Mouse (Mus musculus) intestine, embryonic 14.5 days (tissue): ENCODE measurements at regions not wholly inside any gene's neighbourhood (a gene's known extent, or its start where the extent isn't known, plus 50 kb on each side); places are given as distances from the start of the nearest gene placed in this dataset.
A peak's percentile ranks its signal among the peaks of the same experiment; 100 is the strongest.

Experiments used
- ATAC-seq: fragments of 200-750 bp; cut with Nextera tagmentation; replicated peaks from 2 replicates; pipeline ENCODE4 v1.8.0; 2017; ENCODE audit warnings: low read depth, moderate number of reproducible peaks, moderate TSS enrichment, moderate library complexity; ENCODE audit not compliant: low FRiP score, low TSS enrichment
- DNase-seq: peaks from one replicate; pipeline ENCODE4 v3.0.0-alpha.2; 2018; ENCODE audit warnings: low spot score
- H3K27ac ChIP-seq: fragments of 300-500 bp; sonication (generic); 2 replicates; pipeline ENCODE4 v1.5.1; 2014; ENCODE audit warnings: low read depth, mild to moderate bottlenecking, control low read depth
- H3K27me3 ChIP-seq: fragments of 300-500 bp; sonication (generic); replicated peaks from 2 replicates; pipeline ENCODE4 v1.6.1; 2014; ENCODE audit warnings: low read length, control low read depth; ENCODE audit not compliant: control insufficient read depth, insufficient read depth
- H3K36me3 ChIP-seq: fragments of 300-500 bp; sonication (generic); 2 replicates; pipeline ENCODE4 v1.6.1; 2014; ENCODE audit warnings: low read length, control low read depth; ENCODE audit not compliant: control insufficient read depth, insufficient read depth
- H3K4me1 ChIP-seq: fragments of 300-500 bp; sonication (generic); replicated peaks from 2 replicates; pipeline ENCODE4 v1.6.1; 2014; ENCODE audit warnings: low read length, control low read depth, mixed read lengths; ENCODE audit not compliant: control insufficient read depth, insufficient read depth
- H3K4me2 ChIP-seq: fragments of 300-500 bp; sonication (generic); 2 replicates; pipeline ENCODE4 v1.6.1; 2014; ENCODE audit warnings: low read length
- H3K4me3 ChIP-seq: fragments of 300-500 bp; sonication (generic); 2 replicates; pipeline ENCODE4 v1.5.1; 2014; ENCODE audit warnings: low read depth, low read length, control low read depth, mixed read lengths
- H3K9ac ChIP-seq: fragments of 300-500 bp; sonication (generic); 2 replicates; pipeline ENCODE4 v1.6.1; 2014; ENCODE audit warnings: mild to moderate bottlenecking, low read length
- H3K9me3 ChIP-seq: fragments of 300-500 bp; sonication (generic); 2 replicates; pipeline ENCODE4 v1.6.1; 2016; ENCODE audit warnings: low read length, control low read depth; ENCODE audit not compliant: control insufficient read depth
- WGBS: fragments of 180-500 bp; shearing (Covaris S2); extraction: QIAGEN DNeasy Blood & Tissue Kit; methylation state at CpG from one replicate; pipeline ENCODE4 v1.1.7; 2014; 5-methylcytosine and 5-hydroxymethylcytosine counted together

DNA sequence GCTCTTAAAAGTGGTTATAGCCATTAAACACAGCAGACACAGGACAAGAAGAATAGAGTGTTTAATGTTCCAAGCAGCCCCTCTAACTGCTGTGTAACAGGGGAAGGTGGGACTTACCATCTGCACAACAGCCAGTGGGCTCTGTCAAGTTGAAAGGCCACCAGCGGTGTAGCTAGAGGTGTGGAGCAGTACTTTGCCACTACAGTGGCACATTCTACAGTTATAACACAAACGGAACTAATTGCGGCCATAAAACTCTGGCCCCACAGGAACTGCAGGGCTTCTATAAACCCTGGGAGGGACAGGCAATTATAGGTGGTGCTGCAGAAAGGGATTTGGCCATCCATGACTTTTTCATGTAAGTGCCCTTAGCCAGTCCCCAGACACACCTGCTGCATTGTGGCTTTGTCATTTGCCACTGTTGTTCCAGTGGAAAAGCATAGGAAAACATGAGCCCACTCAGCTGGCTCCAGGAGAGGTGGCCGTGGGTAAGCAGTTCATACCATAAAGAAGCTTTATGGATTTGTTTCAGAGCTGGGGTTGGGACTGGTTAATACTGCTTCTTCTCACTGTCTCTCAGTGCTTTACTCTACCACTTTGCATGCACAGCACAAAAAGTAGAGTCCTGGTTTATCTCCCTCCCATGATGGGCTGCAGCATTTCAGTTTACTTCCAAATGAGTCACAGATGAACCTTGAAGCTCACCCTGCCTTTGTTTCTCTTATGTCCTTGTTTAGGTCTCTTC, 199.8 kb upstream of the Ankrd50 start:
- Histone ChIP-seq H3K9me3 (no peaks in the 10 kb centered on the region), H3K4me1 (no peaks in the 10 kb centered on the region), H3K27me3 (no peaks in the 10 kb centered on the region), H3K9ac (no peak overlapping the region), H3K36me3 (no peaks in the 10 kb centered on the region), H3K27ac (no peak overlapping the region), H3K4me3 (no peak overlapping the region), H3K4me2 (no peak overlapping the region)
- DNase-seq (no peak), ATAC-seq (no peak)
- 34% methylated on average over 4 of the region's 4 CpGs for WGBS

DNA sequence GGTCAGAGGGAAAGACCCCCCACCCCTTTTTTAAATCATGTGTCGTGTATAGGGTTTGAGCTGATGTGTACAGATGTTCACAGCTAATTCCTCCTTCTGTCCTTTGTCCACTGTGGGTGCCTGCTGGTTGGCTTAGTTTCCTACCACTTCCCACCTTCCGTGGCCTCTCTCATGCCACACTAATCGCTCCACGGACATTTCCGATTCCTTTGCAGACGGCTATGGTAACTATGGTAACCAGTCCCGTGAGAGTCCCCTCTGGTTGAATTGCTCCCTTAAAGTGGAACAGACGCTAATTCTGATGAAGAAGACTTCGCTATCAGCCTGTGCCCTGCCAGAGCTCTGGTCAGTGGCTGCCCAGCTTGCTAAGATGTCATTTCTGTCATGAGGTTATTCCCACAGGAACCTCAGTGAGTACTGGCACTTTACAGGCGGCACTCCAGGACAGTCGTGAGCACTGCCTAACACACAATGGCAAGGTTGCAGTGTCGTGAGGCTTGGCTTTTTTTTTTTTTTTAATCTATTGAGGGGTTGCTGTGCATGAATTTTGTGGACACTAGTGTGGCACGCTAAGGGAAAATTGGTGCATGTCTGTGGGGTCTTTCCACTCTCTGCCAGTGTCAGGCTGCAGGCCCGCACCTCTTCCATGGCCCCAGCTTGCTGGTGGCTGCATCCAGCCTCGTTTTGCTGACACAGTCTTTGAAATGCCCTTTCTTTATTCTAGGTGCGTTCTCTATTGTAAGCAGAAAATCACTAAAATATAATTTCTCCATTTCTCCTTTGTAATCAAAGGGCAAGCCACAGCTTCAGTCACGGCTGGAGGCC, 179.2 kb upstream of the Ankrd50 start:
- no peak overlapping the region for H3K4me2 ChIP-seq
- WGBS: 65% methylated on average over 17 of the region's 17 CpGs
- DNase-seq: no peak

DNA sequence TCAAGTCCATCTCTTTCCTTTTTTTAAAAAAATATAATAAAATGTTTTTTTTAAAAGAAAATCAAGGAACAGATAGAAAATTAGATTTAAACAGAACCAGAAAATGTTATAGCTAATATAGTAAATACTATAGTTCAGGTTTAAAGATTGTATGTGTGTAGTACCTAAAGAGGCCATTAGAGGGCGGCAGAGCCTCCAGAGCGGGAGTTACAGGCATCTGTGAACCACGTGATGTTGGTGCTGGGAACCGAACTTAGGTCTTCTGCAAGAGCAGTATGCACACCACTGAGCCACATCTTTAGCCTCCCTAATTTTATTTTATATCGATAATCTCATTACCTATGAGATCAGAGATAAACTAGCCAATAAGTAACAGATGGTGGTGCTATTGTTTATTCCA, 178.4 kb upstream of the Ankrd50 start:
- no peaks in the 10 kb centered on the region for H3K27me3 ChIP-seq
- no peak overlapping the region for H3K27ac ChIP-seq
- no peak overlapping the region for H3K9ac ChIP-seq
- WGBS: 67% methylated on average over 5 of the region's 5 CpGs
- no peaks in the 10 kb centered on the region; the same call in 1 of the 2 replicates for H3K4me1 ChIP-seq
- H3K4me3 ChIP-seq: no peak overlapping the region
- no peak overlapping the region for H3K4me2 ChIP-seq
- ATAC-seq: no peak
- no peaks in the 10 kb centered on the region for H3K36me3 ChIP-seq
- no peak for DNase-seq
- no peaks in the 10 kb centered on the region for H3K9me3 ChIP-seq

More for the DNA sequence above, 179.2 kb upstream of the Ankrd50 start:
- no peak for ATAC-seq
- H3K36me3 ChIP-seq: no peaks in the 10 kb centered on the region
- no peak overlapping the region for H3K27ac ChIP-seq
- no peaks in the 10 kb centered on the region for H3K9me3 ChIP-seq
- no peaks in the 10 kb centered on the region for H3K27me3 ChIP-seq
- no peak overlapping the region for H3K4me3 ChIP-seq
- H3K9ac ChIP-seq: no peak overlapping the region
- no peaks in the 10 kb centered on the region; the same call in 1 of the 2 replicates for H3K4me1 ChIP-seq

DNA sequence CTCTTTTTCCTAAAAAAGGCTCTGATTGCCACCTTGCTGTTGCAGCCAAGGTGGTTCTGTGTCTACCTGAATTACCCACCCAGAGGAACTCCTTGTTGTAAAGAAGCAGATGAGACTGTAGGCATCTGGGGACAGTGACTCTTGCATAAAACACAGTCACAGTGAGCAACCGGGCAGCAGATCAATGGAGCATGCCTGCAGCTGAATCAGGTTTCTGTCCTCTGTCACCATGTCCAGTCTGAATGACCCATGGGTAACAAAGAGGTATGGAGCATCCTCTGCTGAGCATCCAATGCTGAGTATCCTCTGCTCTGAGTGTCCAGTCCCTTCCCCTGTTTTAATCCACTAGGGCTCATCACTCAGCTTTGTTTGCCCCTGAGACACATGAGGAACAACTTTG, 172.1 kb upstream of the Ankrd50 start:
- ATAC-seq (no peak), DNase-seq (peak; percentile 38)
- H3K4me3 ChIP-seq: no peak overlapping the region
- no peaks in the 10 kb centered on the region for H3K4me1 ChIP-seq
- 83% methylated on average over 1 of the region's 1 CpGs for WGBS
- no peaks in the 10 kb centered on the region for H3K9me3 ChIP-seq
- no peak overlapping the region for H3K4me2 ChIP-seq
- H3K27ac ChIP-seq: no peak overlapping the region
- H3K36me3 ChIP-seq: no peaks in the 10 kb centered on the region
- no peak overlapping the region for H3K9ac ChIP-seq
- no peaks in the 10 kb centered on the region for H3K27me3 ChIP-seq

DNA sequence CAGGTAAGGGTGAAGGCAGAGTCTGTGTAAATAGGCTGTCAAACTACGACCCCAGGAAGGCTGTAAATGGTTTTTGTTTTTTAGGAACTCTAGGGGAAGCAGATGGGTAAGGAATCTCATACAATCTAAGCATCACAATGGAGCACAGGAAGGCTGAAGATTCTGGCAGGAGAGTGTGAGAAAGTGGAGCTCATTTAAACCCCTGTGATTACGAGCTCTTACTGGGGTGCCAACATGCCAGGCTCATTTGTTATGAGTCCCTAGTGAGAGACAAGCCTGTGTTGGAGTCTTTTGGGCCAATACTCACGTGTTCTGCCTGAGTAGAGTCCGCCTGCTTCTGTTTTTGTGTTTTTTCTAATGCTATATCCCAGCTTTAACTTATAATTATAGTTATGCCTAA, 169.3 kb upstream of the Ankrd50 start:
- Histone ChIP-seq H3K9ac (no peak overlapping the region), H3K36me3 (no peaks in the 10 kb centered on the region), H3K4me2 (no peak overlapping the region), H3K9me3 (no peaks in the 10 kb centered on the region), H3K4me1 (no peaks in the 10 kb centered on the region), H3K27ac (no peak overlapping the region), H3K4me3 (no peak overlapping the region), H3K27me3 (no peaks in the 10 kb centered on the region)
- ATAC-seq: no peak
- DNase-seq: no peak
- 61% methylated on average over 4 of the region's 4 CpGs for WGBS

DNA sequence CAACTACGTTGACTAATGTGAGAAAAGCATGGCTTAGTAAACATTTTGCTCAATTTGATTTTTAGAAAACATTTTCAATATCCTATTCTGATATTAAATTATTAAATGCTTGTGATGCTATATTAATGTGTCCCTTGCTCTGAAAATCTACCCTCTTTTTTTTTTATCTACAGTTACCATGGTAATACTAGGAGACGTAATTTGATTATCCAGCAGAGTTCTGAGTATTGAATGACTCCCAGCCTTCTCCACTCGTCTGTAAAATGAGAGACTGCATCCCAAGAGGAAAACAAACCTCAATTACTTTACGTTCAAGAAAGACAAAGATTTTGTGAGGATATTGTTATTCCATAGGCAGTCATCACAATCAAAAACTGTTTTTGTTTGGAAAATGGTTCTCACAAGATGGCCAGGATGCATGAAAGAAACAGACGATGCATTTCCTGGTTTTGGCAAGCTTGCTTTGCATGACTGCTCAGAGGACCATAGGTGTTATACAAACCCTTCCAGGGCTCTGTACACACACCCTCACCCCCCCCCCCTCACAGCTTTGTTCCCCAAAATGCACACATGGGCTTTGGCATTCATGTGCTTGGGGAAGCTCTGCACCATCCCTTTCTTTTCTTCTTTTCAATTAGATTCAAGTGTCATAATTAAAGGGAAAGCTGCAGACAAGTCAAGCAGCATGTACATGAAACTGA, 168.5 kb upstream of the Ankrd50 start:
- 67% methylated on average over 5 of the region's 5 CpGs for WGBS

DNA sequence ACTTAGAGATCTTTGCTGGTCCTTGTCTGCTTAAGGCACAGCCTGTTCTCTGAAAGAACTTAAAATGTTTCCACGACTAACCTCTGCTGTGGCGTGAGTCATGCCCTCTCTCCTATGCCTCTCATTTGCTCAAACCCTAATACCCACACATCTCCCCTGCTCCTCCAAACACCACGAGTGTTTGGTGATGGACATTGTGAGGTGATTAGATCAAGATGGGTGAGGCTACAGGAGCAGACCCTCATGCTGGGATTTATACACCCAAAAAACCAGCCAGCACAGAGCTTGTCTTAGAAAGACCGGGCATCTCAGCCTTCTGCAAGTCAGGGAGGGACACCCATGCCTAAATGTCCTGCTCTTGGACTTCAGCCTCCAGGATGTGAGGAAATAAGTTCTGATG, 165.5 kb upstream of the Ankrd50 start:
- no peaks in the 10 kb centered on the region for H3K36me3 ChIP-seq
- no peak overlapping the region for H3K27ac ChIP-seq
- no peak overlapping the region for H3K4me2 ChIP-seq
- H3K9me3 ChIP-seq: no peaks in the 10 kb centered on the region
- H3K27me3 ChIP-seq: no peaks in the 10 kb centered on the region
- 73% methylated on average over 4 of the region's 4 CpGs for WGBS
- H3K9ac ChIP-seq: no peak overlapping the region
- no peak overlapping the region for H3K4me3 ChIP-seq
- ATAC-seq: no peak
- no peak for DNase-seq
- no peaks in the 10 kb centered on the region; the same call in 1 of the 2 replicates for H3K4me1 ChIP-seq

More for the DNA sequence above, 168.5 kb upstream of the Ankrd50 start:
- Histone ChIP-seq H3K9ac (no peak overlapping the region), H3K4me2 (no peak overlapping the region), H3K36me3 (no peaks in the 10 kb centered on the region), H3K27me3 (no peaks in the 10 kb centered on the region), H3K4me1 (no peaks in the 10 kb centered on the region; the same call in 1 of the 2 replicates), H3K4me3 (no peak overlapping the region), H3K27ac (no peak overlapping the region), H3K9me3 (no peaks in the 10 kb centered on the region)
- DNase-seq: peak; percentile 12
- no peak for ATAC-seq

DNA sequence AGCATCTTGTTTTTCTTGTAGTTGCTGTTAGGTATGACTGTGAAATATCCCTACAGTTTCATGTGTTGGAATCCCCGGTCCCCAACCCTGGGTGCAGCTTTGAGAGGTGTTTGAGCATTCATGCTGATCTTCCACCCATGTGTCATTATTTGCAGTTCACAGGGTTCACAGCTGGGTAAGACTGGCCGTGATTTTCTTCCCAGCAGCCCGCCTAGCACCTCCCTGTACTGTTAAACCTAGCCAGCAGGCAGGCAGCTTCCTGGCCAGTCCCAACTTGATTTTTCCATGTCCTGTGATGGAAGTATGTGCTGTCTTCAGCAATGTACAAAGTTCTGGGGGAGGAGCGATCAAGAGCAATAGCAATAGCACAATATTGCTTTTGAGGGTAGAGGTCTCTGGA, 164.0 kb upstream of the Ankrd50 start:
- Histone ChIP-seq H3K27ac (no peak overlapping the region), H3K27me3 (no peaks in the 10 kb centered on the region), H3K9me3 (no peaks in the 10 kb centered on the region), H3K4me1 (no peaks in the 10 kb centered on the region; the same call in 1 of the 2 replicates), H3K36me3 (no peaks in the 10 kb centered on the region), H3K4me2 (no peak overlapping the region), H3K9ac (no peak overlapping the region), H3K4me3 (no peak overlapping the region)
- ATAC-seq (no peak), DNase-seq (no peak)
- WGBS: 57% methylated on average over 4 of the region's 4 CpGs
